Mouse (Mus musculus) CH12.LX (cell line): ENCODE results near the gene Themis3. TPM values are rescaled to one million over a fixed set of nuclear protein-coding genes. Genes with fewer than 3 reads are reported as not detected.

Source experiments
- DNase-seq: peaks from one replicate; pipeline ENCODE4 v3.0.0-alpha.2; 2013; ENCODE audit errors: extremely low read depth
- H3K27ac ChIP-seq: 2 replicates; pipeline ENCODE4 v1.5.1; 2012; ENCODE audit warnings: low read depth, mild to moderate bottlenecking, control low read depth, moderate library complexity; ENCODE audit not compliant: insufficient read depth
- H3K27me3 ChIP-seq: replicated peaks from 2 replicates; pipeline ENCODE3; 2012; ENCODE audit warnings: inconsistent platforms
- H3K36me3 ChIP-seq, 2 experiments: replicated peaks in 1 of 2; 2 replicates each; pipeline versions ENCODE3 to v1.6.1; 2012; ENCODE audit warnings: inconsistent platforms in 1 of 2, low read length in 1 of 2, mild to moderate bottlenecking in 1 of 2, mixed read lengths in 1 of 2, moderate library complexity in 1 of 2; ENCODE audit not compliant: control insufficient read depth in 1 of 2, insufficient read depth in 1 of 2
- H3K4me1 ChIP-seq, 2 experiments: 2 replicates each; pipeline ENCODE4 v1.6.1; 2012; ENCODE audit warnings: inconsistent platforms in 1 of 2, moderate library complexity in 1 of 2; ENCODE audit not compliant: insufficient read depth in 2 of 2, control insufficient read depth in 1 of 2
- H3K4me2 ChIP-seq: 2 replicates; pipeline ENCODE4 v1.6.1; 2012; ENCODE audit warnings: low read depth, mild to moderate bottlenecking, control low read depth; ENCODE audit not compliant: poor library complexity, insufficient read depth, severe bottlenecking
- H3K4me3 ChIP-seq, 3 experiments: fragments of 150-350 bp in 1 of 3; sonication (generic) in 1 of 3; replicated peaks in 1 of 3; 2 replicates each; pipeline versions ENCODE3 to v1.5.1; 2011 to 2012; ENCODE audit warnings: low read depth in 2 of 3, low read length in 2 of 3, mild to moderate bottlenecking in 2 of 3, moderate library complexity in 2 of 3, control low read depth in 1 of 3, improper control_type of control experiment in 1 of 3, inconsistent platforms in 1 of 3, mixed read lengths in 1 of 3; ENCODE audit not compliant: poor library complexity in 1 of 3
- H3K79me2 ChIP-seq: replicated peaks from 2 replicates; pipeline ENCODE4 v1.6.1; 2012; ENCODE audit warnings: mild to moderate bottlenecking, moderate library complexity; ENCODE audit not compliant: control insufficient read depth, poor library complexity, insufficient read depth, severe bottlenecking; ENCODE audit errors: extremely low read depth
- H3K9ac ChIP-seq: 2 replicates; pipeline ENCODE4 v1.6.1; 2012; ENCODE audit warnings: low read depth, mild to moderate bottlenecking, control low read depth, moderate library complexity; ENCODE audit not compliant: insufficient read depth
- H3K9me3 ChIP-seq: replicated peaks from 2 replicates; pipeline ENCODE3; 2012; ENCODE audit warnings: low read length, inconsistent platforms, mixed read lengths
- CTCF ChIP-seq, 2 experiments: IDR thresholded peaks in 1 of 2; conservative IDR thresholded peaks in 1 of 2; 2 replicates each; pipeline ENCODE4 v1.5.1; 2011 to 2012; ENCODE audit warnings: low read depth in 2 of 2, low read length in 2 of 2, improper control_type of control experiment in 1 of 2, inconsistent platforms in 1 of 2, mild to moderate bottlenecking in 1 of 2, moderate library complexity in 1 of 2
- ELF1 ChIP-seq: IDR thresholded peaks from 2 replicates; pipeline ENCODE4 v1.6.1; 2014; ENCODE audit warnings: low read depth, mild to moderate bottlenecking, inconsistent platforms, low read length, improper control_type of control experiment
- EP300 ChIP-seq: IDR thresholded peaks from 2 replicates; pipeline ENCODE4 v1.6.1; 2011; ENCODE audit warnings: low read length, improper control_type of control experiment
- ETS1 ChIP-seq: conservative IDR thresholded peaks from 2 replicates; pipeline ENCODE4 v1.6.1; 2012; ENCODE audit warnings: low read depth, mild to moderate bottlenecking, inconsistent platforms, low read length, improper control_type of control experiment, moderate library complexity
- HCFC1 ChIP-seq: IDR thresholded peaks from 2 replicates; pipeline ENCODE4 v1.6.1; 2012; ENCODE audit warnings: low read depth, mild to moderate bottlenecking, inconsistent platforms, low read length, improper control_type of control experiment
- IRF4 ChIP-seq: IDR thresholded peaks from 2 replicates; pipeline ENCODE4 v1.6.1; 2014; ENCODE audit warnings: low read depth, mild to moderate bottlenecking, inconsistent platforms, low read length, improper control_type of control experiment
- KAT2A ChIP-seq: IDR thresholded peaks from 2 replicates; pipeline ENCODE4 v1.6.1; 2012; ENCODE audit warnings: low read length, improper control_type of control experiment, inconsistent platforms; ENCODE audit not compliant: insufficient replicate concordance
- MAFK ChIP-seq: IDR thresholded peaks from 2 replicates; pipeline ENCODE4 v1.6.1; 2011; ENCODE audit warnings: low read length, improper control_type of control experiment; ENCODE audit not compliant: insufficient replicate concordance
- MAZ ChIP-seq: IDR thresholded peaks from 2 replicates; pipeline ENCODE4 v1.6.1; 2012; ENCODE audit warnings: low read depth, mild to moderate bottlenecking, inconsistent platforms, low read length, improper control_type of control experiment, moderate library complexity
- MXI1 ChIP-seq: IDR thresholded peaks from 2 replicates; pipeline ENCODE4 v1.6.1; 2011; ENCODE audit warnings: mild to moderate bottlenecking, low read depth, low read length, improper control_type of control experiment
- MYC ChIP-seq: IDR thresholded peaks from 2 replicates; pipeline ENCODE4 v1.6.1; 2011; ENCODE audit warnings: low read depth, mild to moderate bottlenecking, improper control_type of control experiment, low read length
- NELFE ChIP-seq: IDR thresholded peaks from 2 replicates; pipeline ENCODE4 v1.6.1; 2011; ENCODE audit warnings: low read depth, low read length, improper control_type of control experiment
- PAX5 ChIP-seq: IDR thresholded peaks from 2 replicates; pipeline ENCODE4 v1.6.1; 2012; ENCODE audit warnings: low read length, inconsistent platforms, mixed read lengths
- POLR2AphosphoS2 ChIP-seq: IDR thresholded peaks from 2 replicates; pipeline ENCODE4 v1.6.1; 2011; ENCODE audit warnings: low read depth, low read length, improper control_type of control experiment
- RAD21 ChIP-seq: IDR thresholded peaks from 2 replicates; pipeline ENCODE4 v1.6.1; 2011; ENCODE audit warnings: low read depth, mild to moderate bottlenecking, low read length, improper control_type of control experiment, moderate library complexity
- SMC3 ChIP-seq: IDR thresholded peaks from 2 replicates; pipeline ENCODE4 v1.6.1; 2011; ENCODE audit warnings: low read depth, low read length, improper control_type of control experiment
- USF1 ChIP-seq: IDR thresholded peaks from 2 replicates; pipeline ENCODE4 v1.6.1; 2014; ENCODE audit warnings: low read depth, mild to moderate bottlenecking, inconsistent platforms, low read length, improper control_type of control experiment
- ZC3H11A ChIP-seq: IDR thresholded peaks from 2 replicates; pipeline ENCODE4 v1.6.1; 2012; ENCODE audit warnings: low read depth, mild to moderate bottlenecking, inconsistent platforms, low read length, improper control_type of control experiment
- ZKSCAN1 ChIP-seq: IDR thresholded peaks from 2 replicates; pipeline ENCODE4 v1.6.1; 2012; ENCODE audit warnings: low read depth, inconsistent platforms, low read length, improper control_type of control experiment, borderline replicate concordance
- dilution Hi-C: fragments of 300-500 bp; cut with MboI; formaldehyde crosslinking; loops from 2 replicates; pipeline ENCODE4 v1.14.3; 2020; ENCODE audit warnings: low sequenced_read_pairs; ENCODE audit not compliant: extremely low pct_unique_long_range_greater_than_20kb, extremely low pct_ligation_motif_present
- in situ Hi-C: fragments of 300-500 bp; cut with MboI; formaldehyde crosslinking; loops from 3 replicates; pipeline ENCODE4 v1.14.3; 2019; ENCODE audit warnings: low sequenced_read_pairs, low pct_ligation_motif_present, low pct_unique_long_range_greater_than_20kb, mixed read lengths
- polyA plus RNA-seq: library from polyadenylated mRNA; unstranded; fragments of >175 nt; gene quantifications from 2 replicates; pipeline ENCODE4 v1.2.1, GENCODE M21; 2012; ENCODE audit warnings: low read depth; ENCODE audit not compliant: insufficient read length
- total RNA-seq, 2 experiments: library from RNA; depleted of rRNA; stranded (reverse); fragments of 300-350 nt in 1 of 2; fragments of >200 nt in 1 of 2; gene quantifications; 2 replicates each; pipeline ENCODE4 v1.2.3; 2012 to 2014

The Themis3 gene
- total and polyA plus RNA-seq, 3 experiments, result not detected

- no peaks in the 10 kb centered on the region for H3K27me3 ChIP-seq
- H3K9me3 ChIP-seq, result peaks cover 83% of the 10 kb centered on the region
- H3K4me1 ChIP-seq, result no peaks in the 10 kb centered on the region
- DNase-seq, result no peak
- H3K4me2 ChIP-seq, result no peak overlapping the region
- TF ChIP-seq NELFE (no peak), ETS1 (no peak), USF1 (no peak)
- H3K9ac ChIP-seq, result no peak overlapping the region
- H3K79me2 ChIP-seq, result no peaks in the 10 kb centered on the region
- no peak overlapping the region for H3K27ac ChIP-seq
- dilution Hi-C loops (no loop called here), in situ Hi-C loops (no loop called here)
- H3K4me3 ChIP-seq, result no peak overlapping the region
- H3K36me3 ChIP-seq, result no peaks in the 10 kb centered on the region
Observed at GRCm38 (mm10) chr17:66589864-66590263, 4.6 kb downstream of the Themis3 start.

DNA sequence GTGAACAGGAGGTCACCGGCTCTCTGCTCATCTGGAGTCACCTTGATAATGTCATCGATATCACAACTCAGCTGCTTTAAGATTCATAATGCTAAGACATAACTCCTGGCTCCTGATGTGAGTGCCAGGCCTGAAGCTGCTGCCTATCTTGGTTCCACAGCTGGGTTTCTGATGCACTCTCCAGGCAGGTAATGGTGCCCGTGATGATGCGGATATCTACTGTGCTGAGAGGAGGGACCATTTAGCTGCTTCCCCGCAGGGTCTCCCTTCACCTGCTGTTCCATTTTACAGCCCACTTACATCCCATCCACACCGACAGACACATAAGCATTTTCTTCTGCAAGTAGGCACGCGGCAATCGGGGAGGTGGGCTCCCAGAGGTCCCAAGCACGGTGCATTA, 7.7 kb downstream of the Themis3 start:
- TF ChIP-seq HCFC1 (no peak), MAFK (no peak), CTCF (conservative IDR thresholded peaks at IDR 0.05 in 1 of 2, IDR thresholded peaks at IDR 0.05 in 1 of 2; ENCODE audit: low read depth in 2 of 2, low read length in 2 of 2) (no peak), EP300 (no peak), ZKSCAN1 (no peak), MXI1 (no peak), RAD21 (no peak), USF1 (no peak), ELF1 (no peak)
- Histone ChIP-seq H3K4me3 (no peak overlapping the region), H3K36me3 (no peaks in the 10 kb centered on the region), H3K27me3 (no peaks in the 10 kb centered on the region), H3K4me2 (no peak overlapping the region), H3K9me3 (peaks cover 85% of the 10 kb centered on the region), H3K9ac (no peak overlapping the region), H3K27ac (no peak overlapping the region), H3K79me2 (no peaks in the 10 kb centered on the region), H3K4me1 (no peaks in the 10 kb centered on the region)
- in situ Hi-C loops, result no loop called here
- dilution Hi-C loops, result no loop called here
- no peak for DNase-seq

- no peaks in the 10 kb centered on the region for H3K4me1 ChIP-seq
- TF ChIP-seq KAT2A (no peak), MAZ (no peak), IRF4 (no peak), EP300 (no peak), MYC (no peak), ZC3H11A (no peak), MAFK (no peak), SMC3 (no peak), PAX5 (no peak), HCFC1 (no peak), POLR2AphosphoS2 (no peak)
- dilution Hi-C loops, result no loop called here
- no peaks in the 10 kb centered on the region for H3K36me3 ChIP-seq
- DNase-seq, result no peak
- H3K4me3 ChIP-seq, result no peak overlapping the region
- no peak overlapping the region for H3K9ac ChIP-seq
- H3K4me2 ChIP-seq, result no peak overlapping the region
- no peaks in the 10 kb centered on the region for H3K79me2 ChIP-seq
- H3K9me3 ChIP-seq, result peaks cover 87% of the 10 kb centered on the region
- in situ Hi-C loops, result no loop called here
- H3K27ac ChIP-seq, result no peak overlapping the region
- H3K27me3 ChIP-seq, result no peaks in the 10 kb centered on the region
Observed at GRCm38 (mm10) chr17:66586078-66586477, 8.3 kb downstream of the Themis3 start.
